Mouse (Mus musculus): Measurements from ENCODE around the gene Pfdn6. TPM values are rescaled to one million over a fixed set of nuclear protein-coding genes. Genes with fewer than 3 reads are reported as not detected.
"Not testable (repeated sequence)": the region's sequence is repeated elsewhere in the genome, so short reads cannot be mapped to it uniquely, and the experiment has no call there.

Pfdn6 gene
- total RNA-seq, 2 experiments from 2014 or later, result 65.3 to 67.0 TPM

GRCm38 (mm10) chr17:33955555-33956214 is 15.5 kb upstream of the Pfdn6 start, which contains the start of the genes Vps52 and Rps18:
TSS of gene Vps52 (plus strand) at chr17:33955812.
TSS of gene Rps18 (minus strand) at chr17:33956001.
- peak; percentile 89 for DNase-seq

GRCm38 (mm10) chr17:33954646-33955554 is 14.8 kb upstream of the Pfdn6 start:
- DNase-seq, result peak; percentile 65

- DNase-seq, result no peak
These were observed 13.9 kb upstream of the Pfdn6 start for GRCm38 (mm10) chr17:33953961-33954565.

GRCm38 (mm10) chr17:33953310-33953709 is 13.2 kb upstream of the Pfdn6 start:
- no peak for DNase-seq

GRCm38 (mm10) chr17:33952879-33953278 is 12.7 kb upstream of the Pfdn6 start:
- no peak for DNase-seq

GRCm38 (mm10) chr17:33952015-33952414 is 11.9 kb upstream of the Pfdn6 start:
- DNase-seq, result not testable (repeated sequence)

DNA sequence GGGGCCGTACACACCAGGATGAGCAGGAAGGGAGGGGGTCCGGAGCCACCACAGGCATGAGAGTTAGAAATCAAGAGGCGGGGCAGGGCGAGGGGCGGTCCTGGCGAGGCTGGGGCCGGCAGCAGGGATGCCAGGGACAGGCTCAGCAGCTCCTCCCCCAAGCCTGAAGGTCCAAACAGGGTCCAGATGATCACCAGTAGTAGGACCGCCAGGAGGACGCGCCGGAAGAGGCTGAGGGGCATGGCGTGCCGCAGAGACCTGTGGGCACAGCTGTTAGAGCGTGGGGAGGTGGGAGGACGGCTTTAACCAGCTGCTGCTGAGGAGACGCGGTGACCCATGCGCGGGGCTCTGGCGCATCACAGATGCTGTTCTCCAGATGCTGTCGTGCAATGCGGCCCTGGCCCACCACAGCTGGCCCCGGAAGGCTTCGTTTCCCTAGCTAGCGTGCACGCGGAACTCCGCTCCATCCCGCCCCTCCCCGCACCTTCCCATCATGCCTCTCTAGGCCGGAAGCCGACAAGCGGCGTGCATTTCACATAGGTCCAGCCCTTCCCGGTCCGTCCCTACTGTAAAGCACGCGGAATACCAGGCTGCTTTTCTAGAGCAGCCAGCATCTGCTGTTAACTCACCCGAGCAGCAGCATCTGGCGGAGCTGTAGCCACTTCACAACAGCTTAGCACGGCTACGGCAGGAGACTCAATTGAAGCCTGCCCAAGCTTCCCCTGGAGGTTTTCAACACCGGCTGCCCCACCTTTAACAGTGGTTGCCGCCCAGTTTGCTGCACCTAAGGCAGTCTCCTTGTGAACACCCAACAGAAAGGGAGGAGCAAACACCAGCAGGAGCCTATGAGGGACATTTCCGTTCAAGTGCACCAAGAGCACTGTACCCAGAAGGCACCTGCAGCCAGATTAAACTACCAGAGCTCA is 11.1 kb upstream of the Pfdn6 start, which contains the start of gene B3galt4:
Gene B3galt4 (minus strand): TSS at position 468 of the 926 bp plus-strand sequence.
- peak; percentile 74 for DNase-seq

DNA sequence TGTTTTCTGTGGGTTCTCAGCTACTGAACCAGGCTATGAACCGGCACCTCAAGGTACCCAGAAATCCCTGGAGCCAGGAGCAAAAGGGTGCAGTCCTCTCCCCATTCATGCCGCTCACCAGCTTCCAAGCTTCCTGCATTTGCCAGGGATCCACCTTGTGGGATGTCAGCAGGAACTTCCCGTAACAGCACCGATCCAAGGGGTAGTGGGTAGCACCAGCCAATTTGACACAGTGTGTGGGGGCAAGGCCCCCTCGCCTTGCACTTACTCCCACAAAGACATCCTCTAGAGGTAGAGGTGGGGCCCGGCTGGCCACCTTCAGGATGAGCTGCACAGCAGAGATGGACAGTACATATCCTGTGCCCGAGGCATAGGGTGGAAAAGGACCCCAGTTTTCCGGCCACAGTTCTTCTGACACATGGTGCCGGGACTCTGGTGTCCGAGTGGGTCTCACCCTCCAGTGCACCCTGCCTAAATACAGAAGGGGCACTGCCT is 10.0 kb upstream of the Pfdn6 start:
- no peak for DNase-seq

- no peak for DNase-seq
These were observed 8.9 kb upstream of the Pfdn6 start for GRCm38 (mm10) chr17:33948905-33949537.

GRCm38 (mm10) chr17:33948090-33948904 is 8.2 kb upstream of the Pfdn6 start:
- DNase-seq, result no peak

GRCm38 (mm10) chr17:33947430-33948089 is 7.4 kb upstream of the Pfdn6 start:
- DNase-seq, result no peak

GRCm38 (mm10) chr17:33943454-33943853 is 3.3 kb upstream of the Pfdn6 start:
- DNase-seq, result no peak

DNA sequence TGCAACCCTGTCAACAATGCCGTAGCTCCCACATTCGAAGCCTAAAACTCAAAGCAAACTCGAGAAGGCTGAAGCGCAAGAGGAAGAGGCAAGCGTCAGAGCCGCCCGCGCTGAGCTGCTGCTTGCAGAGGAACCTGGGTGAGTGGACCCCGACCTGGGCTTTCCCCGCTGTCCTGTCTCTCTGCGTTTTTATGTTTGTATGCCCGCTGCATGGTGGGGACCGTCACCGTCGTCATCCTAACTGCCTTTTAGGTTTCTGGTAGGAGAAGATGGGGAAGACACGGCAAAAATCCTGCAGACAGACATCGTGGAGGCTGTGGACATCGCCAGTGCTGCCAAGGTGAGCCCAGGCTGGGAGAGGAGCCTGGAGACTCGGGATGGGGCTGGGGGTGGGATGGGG is 1.2 kb upstream of the Pfdn6 start:
- DNase-seq, result no peak

- no peak for DNase-seq
These were observed 838 bp upstream of the Pfdn6 start for GRCm38 (mm10) chr17:33940981-33941380.

- DNase-seq, result no peak
These were observed 1.4 kb downstream of the Pfdn6 start for GRCm38 (mm10) chr17:33938783-33939182.

GRCm38 (mm10) chr17:33936993-33937392 is 3.1 kb downstream of the Pfdn6 start:
- no peak for DNase-seq

GRCm38 (mm10) chr17:33935422-33936055 is 4.6 kb downstream of the Pfdn6 start:
- no peak for DNase-seq

GRCm38 (mm10) chr17:33932970-33933369 is 7.2 kb downstream of the Pfdn6 start:
- no peak for DNase-seq

DNA sequence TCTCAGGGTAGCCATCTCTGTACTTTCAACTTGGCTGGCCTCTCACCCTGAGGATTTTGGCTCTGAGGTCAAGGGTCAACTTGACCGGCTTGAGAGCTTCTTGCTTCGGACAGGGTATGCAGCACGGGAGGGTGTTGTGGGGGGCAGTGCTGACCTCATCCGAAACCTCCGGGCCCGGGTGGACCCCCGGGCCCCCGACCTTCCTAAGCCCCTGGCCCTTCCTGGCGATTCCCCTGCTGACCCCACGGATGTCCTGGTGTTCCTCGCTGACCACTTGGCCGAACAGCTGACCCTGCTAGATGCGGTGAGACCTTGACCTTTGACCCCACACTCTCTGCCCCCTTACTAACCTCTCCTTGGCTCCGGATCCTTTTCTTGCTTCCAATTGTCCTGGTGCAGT is 7.7 kb downstream of the Pfdn6 start:
- no peak for DNase-seq

All from gastrocnemius, postnatal 10 days (tissue).